Mouse (Mus musculus) lung, postnatal 4 days (tissue): ENCODE measurements around the gene Fos.
"Not testable (repeated sequence)": the region's sequence is repeated elsewhere in the genome, so short reads cannot be mapped to it uniquely, and the experiment has no call there.

ENCODE experiments used
- DNase-seq, 2 experiments: peaks; one replicate each; pipeline ENCODE4 v3.0.0; 2021

Fos gene

GRCm38 (mm10) chr12:85524193-85524858, 50.6 kb downstream of the Fos start:
- DNase-seq = no peak

GRCm38 (mm10) chr12:85524859-85525495, 51.3 kb downstream of the Fos start:
- DNase-seq = not testable (repeated sequence)
